Mouse (Mus musculus) adrenal gland, adult 2 months (tissue): ENCODE measurements at regions not wholly inside any gene's neighbourhood (a gene's known extent, or its start where the extent isn't known, plus 50 kb on each side); places are given as distances from the start of the nearest gene placed in this dataset.

Experiments used
- DNase-seq: peaks from one replicate; pipeline ENCODE4 v3.0.0; 2021

GRCm38 (mm10) chr1:127011901-127012300 is 181.3 kb upstream of the Nckap5 start:
- DNase-seq: no peak

- DNase-seq: no peak
Measured at GRCm38 (mm10) chr1:127009699-127010098, 179.1 kb upstream of the Nckap5 start.

DNA sequence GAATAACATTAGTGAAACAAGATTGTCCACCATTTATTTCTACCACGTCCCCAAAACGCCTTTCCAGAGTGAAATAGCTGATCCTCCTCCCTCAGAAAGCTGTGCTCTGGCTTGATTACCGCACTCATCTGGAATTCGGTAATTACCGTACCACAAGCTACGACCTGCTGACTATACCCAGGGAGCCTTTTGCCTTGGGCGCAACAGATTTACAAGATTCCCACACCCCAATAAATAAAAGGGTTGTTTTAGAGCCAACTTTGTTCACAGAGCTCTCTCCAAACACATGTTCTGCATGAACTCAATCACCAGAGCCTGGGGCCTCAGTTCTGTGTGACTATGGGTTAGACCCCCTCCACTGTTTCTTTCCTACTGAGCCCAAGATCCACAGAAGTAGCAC is 171.1 kb upstream of the Nckap5 start:
- no peak for DNase-seq

- DNase-seq: no peak
Measured at GRCm38 (mm10) chr1:126993061-126993640, 162.6 kb upstream of the Nckap5 start.

- DNase-seq: no peak
Measured at GRCm38 (mm10) chr1:126992441-126992840, 161.8 kb upstream of the Nckap5 start.

DNA sequence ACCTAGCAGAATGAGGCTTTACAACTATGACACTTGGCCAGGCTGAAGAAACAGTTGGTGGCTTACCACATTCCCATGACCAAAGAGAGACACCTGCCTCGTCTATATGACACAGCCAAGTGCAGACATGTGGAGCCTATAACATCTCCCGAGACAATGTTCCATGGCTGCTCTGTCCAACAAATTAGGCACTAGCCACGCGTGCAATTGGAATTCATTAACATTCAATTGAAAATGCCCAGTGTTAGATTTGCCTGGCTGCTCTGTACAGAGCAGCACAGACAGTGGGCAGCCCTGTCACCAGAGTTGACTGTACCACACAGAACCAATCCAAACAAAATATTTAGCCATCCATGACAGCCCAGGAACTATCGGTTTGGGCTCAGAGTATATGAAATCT is 152.2 kb upstream of the Nckap5 start:
- no peak for DNase-seq

- DNase-seq: no peak
Measured at GRCm38 (mm10) chr1:126980311-126980710, 149.7 kb upstream of the Nckap5 start.

DNA sequence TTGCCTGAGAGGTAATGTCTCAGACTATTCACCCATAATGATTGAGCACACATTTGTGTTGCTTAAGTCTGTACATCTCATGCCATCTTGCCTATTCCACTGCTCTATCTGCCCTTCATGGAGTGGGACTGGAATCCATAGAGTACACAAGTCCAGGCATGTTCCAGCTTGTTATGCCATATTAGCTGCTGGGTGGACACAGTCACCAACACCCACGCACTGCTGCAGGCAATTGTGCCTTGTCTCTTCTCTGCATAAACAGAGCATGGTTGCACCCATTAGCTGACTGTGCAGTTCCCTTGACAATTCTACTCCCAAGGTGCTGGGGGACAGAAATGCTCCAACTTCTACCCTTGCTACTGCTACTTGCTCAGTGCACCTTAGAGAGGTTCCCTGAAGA is 143.3 kb upstream of the Nckap5 start:
- DNase-seq: no peak

DNA sequence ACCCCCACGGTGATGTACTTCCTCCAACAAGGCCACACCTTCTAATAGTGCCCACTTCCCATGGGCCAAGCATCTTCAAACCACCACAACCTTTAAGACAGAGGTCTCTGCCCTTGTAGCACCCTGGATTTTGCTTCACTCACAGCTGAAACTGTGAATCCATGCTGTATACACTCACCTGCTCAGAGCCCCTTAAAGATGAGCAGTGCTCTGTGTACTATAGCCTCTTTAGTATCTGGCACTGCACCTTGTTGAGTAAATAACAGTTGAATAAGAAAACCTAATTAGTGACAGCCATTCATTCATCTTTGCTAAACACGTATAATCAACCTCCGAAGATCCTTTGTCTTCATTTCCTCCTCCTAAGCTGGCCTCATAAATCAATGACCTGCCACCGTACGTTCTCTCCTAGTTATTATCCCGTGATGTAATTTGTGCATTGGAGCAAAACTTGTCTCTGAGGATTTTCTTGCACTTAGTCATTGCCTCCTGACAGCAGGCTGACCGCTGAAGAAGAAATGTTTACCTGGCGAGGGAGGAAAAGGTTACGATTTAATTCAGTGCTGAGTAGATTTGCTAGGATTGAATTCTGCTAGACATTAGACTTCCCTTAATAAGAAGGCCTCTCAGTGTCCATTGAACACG is 141.3 kb upstream of the Nckap5 start:
- no peak for DNase-seq

DNA sequence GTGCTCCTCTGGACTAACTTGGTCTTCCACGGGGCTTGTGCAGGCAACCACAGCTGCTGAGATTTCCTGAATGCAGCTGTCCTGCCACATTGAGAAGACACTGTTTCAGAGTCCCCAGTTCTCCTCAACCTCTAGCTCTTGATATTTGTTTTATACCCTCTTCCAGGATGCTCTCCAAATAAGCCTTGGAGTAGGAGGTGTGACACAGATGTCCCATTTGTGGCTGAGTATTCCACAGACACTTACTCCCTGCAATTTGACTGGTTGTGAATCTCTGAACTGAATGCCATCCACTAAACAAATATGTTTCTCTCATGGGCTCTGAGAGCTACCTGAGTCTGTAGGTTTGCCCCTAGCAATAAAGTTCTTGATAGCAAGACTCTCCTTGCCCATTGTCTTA is 140.5 kb upstream of the Nckap5 start:
- DNase-seq: no peak

- DNase-seq: no peak
Measured at GRCm38 (mm10) chr1:126966394-126966793, 135.8 kb upstream of the Nckap5 start.

DNA sequence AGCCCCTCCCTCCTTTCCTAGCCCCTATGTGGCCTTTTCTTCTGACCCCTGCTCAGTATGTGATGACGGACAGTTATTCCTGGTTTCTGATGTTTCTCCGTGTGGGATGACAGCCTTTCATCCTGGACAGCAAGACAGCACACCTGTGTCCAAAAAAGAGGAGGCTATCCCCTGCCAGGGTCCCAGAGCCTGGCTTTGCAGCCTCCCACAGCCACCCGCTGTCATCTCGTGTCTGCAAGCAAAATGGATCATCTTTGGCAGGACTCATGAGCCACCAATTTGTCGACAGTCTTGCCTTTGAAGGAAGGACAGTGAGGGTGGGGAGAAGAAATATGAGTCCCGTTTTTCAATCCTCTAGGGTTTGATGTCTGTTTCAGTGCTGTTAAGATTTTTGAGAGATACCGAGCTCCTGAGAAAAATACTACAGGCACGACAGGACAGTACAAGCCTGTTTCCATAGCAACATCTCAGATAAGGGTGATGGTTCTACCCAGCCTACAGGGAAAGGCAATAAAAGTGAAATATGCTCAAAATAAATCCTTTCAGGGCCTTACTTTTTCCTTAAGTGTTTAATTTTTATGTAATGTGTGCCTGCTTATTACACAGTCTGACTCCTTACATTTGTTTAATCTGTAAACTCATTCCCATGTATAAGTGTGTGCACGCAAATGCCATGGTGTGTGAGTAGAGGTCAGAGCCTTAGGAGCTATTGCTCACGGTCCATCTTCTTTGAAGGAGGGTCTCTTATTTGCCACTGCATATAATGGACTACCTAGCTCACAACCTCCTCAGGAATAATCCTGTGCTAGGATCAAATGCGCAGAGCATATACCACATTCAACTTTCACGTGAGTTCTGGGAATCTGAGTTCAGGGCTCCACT is 125.5 kb upstream of the Nckap5 start:
- DNase-seq: no peak

- no peak for DNase-seq
Measured at GRCm38 (mm10) chr1:126947860-126948259, 117.3 kb upstream of the Nckap5 start.

DNA sequence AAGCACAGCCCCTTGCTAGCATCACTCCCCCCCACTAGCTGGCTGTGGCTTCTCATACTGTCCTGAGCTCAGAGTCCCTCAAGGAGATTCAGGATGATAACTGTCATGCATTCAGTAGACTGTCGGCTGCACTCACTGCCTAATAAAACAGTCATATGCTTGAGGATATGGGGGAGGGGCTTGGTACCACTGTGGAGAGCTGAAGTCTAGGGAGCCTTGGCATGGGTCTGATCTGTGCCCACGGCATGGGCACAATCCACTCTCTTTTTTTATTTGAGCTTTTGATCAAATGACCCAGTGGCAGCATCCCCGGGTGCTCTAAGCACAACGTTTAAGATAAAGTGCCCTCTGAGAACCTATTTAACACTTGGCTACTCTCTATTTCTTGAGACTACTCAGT is 102.1 kb upstream of the Nckap5 start:
- no peak for DNase-seq

GRCm38 (mm10) chr1:126931754-126932153 is 101.2 kb upstream of the Nckap5 start:
- DNase-seq: peak; percentile 82

DNA sequence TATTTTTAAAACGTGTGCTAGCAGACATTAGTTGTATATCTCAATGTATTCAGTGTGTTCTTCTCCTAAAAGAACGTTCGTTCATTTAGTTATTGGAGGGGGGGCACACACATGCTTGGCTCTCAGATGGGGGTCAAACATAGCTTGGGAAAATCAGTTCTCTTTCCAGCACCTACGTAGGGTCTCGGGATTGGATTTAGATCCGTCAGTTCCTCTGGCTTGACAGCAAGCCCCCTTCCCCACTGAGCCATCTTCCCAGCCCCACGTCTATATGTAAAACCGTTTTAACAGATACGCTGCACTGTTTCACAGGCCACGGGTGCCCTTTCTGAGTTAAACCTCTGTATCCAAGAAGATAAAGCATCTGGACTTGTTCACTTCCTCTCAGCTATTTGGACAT is 100.5 kb upstream of the Nckap5 start:
- no peak for DNase-seq

GRCm38 (mm10) chr1:126930611-126931010 is 100.0 kb upstream of the Nckap5 start:
- DNase-seq: no peak

GRCm38 (mm10) chr1:126929666-126930065 is 99.1 kb upstream of the Nckap5 start:
- peak; percentile 15 for DNase-seq

GRCm38 (mm10) chr1:126928186-126928585 is 97.6 kb upstream of the Nckap5 start:
- DNase-seq: peak; percentile 24

DNA sequence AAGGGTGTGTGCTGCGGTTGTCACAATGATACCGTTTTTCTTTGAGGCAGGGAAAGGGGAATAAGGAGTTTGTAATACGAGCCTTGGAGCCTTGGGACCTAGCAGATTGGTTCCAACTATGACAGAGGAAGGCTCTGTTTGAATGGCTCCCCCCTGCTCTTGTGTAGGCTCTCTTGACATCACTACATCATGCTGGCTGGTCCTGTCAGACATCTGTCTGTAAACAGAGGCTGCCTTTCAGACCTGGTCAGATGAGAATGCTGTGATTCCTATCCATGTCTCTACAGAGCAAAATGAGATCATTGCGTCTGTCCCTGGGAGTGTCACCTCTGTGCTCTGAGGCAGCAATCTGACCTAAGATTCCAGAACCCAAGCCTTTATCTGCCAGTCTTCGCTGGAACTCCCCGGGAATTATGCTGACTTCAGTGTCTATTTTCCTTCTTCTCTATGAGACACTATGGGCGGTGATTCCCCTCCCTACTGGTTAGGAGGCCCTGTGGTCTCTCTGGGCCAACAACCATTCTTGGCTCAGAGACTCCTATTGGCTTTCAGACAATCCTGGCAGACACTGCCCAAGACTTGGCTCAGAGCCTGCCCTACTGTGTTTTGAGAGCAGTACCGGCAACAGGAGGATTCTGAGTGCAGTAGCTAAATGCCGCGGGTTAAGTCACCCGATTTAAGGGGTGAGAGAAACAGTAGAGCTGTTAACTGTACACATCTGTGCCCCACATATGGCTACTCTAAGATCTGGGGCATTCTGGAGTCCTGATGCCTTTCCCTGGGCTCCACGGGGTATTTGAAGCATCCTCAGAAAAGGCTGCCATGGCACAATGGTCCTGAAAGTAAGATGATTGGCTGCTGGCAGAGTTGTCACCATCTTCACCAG is 94.8 kb upstream of the Nckap5 start:
- DNase-seq: peak; percentile 83

DNA sequence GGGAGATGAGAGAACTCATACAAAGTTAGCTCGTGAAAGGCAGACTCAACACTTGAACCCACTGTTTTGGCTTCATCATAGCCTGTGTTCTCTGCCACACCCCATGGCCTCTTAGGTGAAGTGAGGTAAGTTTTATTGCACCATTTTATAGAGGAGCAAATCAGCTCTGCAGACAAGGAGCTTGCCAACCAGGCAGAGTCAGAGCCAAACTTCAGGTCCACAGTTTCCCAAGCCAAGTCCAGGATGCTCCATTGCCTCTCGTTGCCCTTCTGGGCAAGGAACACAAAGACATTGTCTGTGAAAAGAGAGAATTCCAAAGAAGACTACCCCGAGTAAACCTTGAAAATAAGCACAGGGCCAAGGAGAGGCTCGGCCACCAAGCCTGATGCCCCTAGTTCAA is 93.4 kb upstream of the Nckap5 start:
- DNase-seq: no peak

- peak; percentile 48 for DNase-seq
Measured at GRCm38 (mm10) chr1:126922231-126922630, 91.6 kb upstream of the Nckap5 start.
